Mouse (Mus musculus) right cerebral cortex, adult 18-20 months (tissue): ENCODE data around the gene Mapk8ip3.

ENCODE experiments used
- DNase-seq: peaks from one replicate; pipeline ENCODE4 v3.0.0; 2022; ENCODE audit warnings: mixed read lengths

The Mapk8ip3 gene

DNA sequence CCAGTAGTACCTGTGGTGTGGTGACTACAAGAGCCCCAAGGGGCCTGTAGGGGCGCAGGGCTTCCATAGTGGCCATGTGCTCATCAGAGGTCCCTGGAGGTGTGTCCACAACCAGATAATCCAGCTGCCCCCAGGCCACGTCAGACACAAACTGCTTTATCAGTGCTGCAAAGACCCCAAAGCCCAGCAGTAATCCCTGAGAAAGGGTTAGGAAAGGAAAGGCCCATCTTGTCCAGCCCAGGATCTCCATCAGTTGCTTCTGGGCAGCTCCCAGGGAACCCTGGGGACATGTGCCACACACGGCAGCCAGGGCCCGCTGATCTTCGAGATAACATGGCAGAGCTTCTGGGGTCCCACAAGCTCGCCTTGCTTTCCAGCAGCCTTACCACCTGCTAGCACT lies 52.4 kb downstream of the Mapk8ip3 start:
- DNase-seq, result no peak

GRCm38 (mm10) chr17:24881738-24882440 lies 54.9 kb downstream of the Mapk8ip3 start:
- DNase-seq, result no peak

GRCm38 (mm10) chr17:24878531-24878930 lies 58.2 kb downstream of the Mapk8ip3 start:
- no peak for DNase-seq

DNA sequence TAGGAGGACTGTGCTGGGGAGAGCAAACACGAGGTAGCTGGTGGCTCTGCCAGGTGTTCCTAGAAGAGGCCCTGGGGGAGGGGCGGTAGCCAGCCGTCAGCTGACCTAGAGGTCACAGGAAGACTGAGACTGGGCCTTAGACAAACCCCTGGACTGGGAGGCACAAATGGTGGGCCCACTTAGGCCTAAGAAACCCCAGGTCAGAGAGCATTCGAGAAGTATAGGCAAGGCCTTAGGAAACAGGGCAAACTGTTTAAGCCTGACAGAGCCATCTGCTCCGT lies 58.7 kb downstream of the Mapk8ip3 start:
- no peak for DNase-seq

GRCm38 (mm10) chr17:24877336-24878116 lies 59.3 kb downstream of the Mapk8ip3 start:
- DNase-seq, result no peak

- DNase-seq, result no peak
Measured at GRCm38 (mm10) chr17:24874989-24875388, 61.8 kb downstream of the Mapk8ip3 start.

- no peak for DNase-seq
Measured at GRCm38 (mm10) chr17:24874405-24874745, 62.4 kb downstream of the Mapk8ip3 start.

GRCm38 (mm10) chr17:24873695-24874404 lies 62.9 kb downstream of the Mapk8ip3 start:
- DNase-seq, result no peak

GRCm38 (mm10) chr17:24867914-24868313 lies 68.9 kb downstream of the Mapk8ip3 start:
- DNase-seq, result peak; percentile 42

DNA sequence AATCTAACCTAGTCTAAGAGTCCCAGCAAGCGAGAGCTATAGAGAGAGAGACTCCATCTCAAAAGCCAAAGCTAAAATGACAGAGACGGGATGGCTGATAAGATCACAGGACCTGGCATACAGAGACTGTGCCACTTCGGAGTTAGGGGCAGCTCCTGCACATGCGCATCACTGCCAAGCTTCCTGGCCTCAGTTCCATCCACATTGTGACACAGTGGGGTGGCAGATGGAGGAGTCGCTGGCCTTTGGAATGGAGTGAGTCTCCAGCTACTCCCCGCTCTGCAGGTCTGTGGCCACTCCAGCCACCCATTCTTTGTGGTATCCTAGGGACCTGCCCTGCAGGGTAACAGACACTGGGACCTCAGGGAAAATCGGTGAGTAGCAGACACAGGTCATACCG lies 71.0 kb downstream of the Mapk8ip3 start, which contains the start of gene Igfals:
Gene Igfals (plus strand): TSS at position 222 of the 400 bp plus-strand sequence.
- DNase-seq, result no peak

- DNase-seq, result no peak
Measured at GRCm38 (mm10) chr17:24861785-24862184, 75.0 kb downstream of the Mapk8ip3 start.

DNA sequence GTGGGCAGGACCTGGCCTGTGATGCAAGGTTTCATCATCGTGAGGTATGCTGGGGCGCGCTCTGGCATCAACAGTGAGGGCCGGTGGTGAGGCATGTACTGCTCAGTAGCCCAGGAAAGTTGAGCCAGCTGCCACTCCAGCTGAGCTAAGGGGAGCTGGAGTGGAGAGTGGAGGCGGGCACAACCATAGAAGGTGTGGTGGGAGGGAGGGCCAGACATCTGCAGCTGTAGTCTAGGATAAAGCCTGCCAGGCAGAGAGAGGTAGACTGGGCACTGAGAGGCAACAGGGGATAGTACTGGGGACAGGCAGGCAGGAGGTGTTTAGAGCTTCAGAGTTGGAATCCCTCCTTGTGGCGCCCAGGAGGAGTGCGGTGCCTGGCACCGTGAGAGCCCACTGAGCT lies 76.7 kb downstream of the Mapk8ip3 start:
- no peak for DNase-seq

DNA sequence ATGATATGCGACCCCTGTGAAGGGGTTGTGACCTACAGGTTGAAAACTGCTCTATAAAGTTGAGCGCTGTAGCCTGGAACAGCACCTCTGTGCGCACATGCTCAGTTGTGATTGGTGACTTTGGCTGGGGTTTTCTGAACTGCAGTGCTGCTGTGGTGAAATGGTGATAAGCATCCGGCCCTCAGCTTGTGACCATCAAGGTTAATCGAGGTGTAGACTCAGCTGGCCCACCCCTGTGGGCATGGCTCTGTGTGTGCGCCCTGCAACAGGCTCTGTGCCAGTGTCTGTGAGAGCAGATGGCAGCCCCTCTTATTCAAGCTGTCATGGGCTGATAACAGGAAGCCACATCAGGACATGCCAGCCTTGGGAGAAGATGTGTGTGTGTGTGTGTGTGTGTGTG lies 77.8 kb downstream of the Mapk8ip3 start:
- DNase-seq, result no peak

GRCm38 (mm10) chr17:24857831-24858470 lies 78.8 kb downstream of the Mapk8ip3 start:
- DNase-seq, result no peak

- no peak for DNase-seq
Measured at GRCm38 (mm10) chr17:24856589-24856988, 80.2 kb downstream of the Mapk8ip3 start.

GRCm38 (mm10) chr17:24855838-24856464 lies 80.8 kb downstream of the Mapk8ip3 start:
- no peak for DNase-seq

DNA sequence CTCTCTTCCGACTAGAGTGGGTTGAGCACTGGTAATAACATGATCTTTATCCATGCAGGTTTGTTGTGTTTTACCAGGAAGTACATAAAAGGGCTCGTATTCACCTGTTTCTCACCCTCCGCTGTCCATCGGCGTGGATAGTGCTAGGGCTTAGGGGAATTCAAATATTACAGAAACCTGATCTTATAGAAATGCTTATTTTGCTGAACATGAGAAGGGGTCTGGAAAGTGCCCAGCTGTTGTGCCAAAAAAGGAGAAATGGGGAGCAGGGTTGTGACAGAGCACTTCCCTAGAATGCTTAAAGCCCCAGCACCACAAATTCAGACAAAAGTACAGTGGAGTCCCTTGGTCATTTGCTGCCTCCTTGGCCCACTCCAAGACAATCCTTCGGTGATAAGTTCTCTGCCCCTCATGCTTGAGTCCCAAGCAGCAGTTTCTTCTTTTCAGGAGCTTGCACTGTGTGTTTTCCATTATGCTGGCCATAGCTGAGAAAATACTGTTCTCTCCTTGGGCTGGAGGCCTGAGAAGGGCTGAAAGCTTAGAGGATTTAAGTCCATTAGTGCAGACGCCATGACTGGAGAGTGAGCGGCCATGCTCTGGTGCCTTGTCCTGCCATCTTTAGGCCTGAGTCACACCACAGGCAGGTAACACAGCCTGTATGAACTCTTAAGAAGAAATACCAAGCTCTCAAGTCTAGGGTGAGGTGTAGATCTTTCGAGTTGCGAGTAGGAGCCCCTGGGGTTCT lies 85.2 kb downstream of the Mapk8ip3 start:
- no peak for DNase-seq

- DNase-seq, result no peak
Measured at GRCm38 (mm10) chr17:24850773-24851127, 86.0 kb downstream of the Mapk8ip3 start.

GRCm38 (mm10) chr17:24850065-24850772 lies 86.6 kb downstream of the Mapk8ip3 start, which contains the start of gene Fahd1:
Gene Fahd1 (minus strand): TSS chr17:24850364.
- peak; percentile 98 for DNase-seq

- no peak for DNase-seq
Measured at GRCm38 (mm10) chr17:24849733-24850064, 87.1 kb downstream of the Mapk8ip3 start.

GRCm38 (mm10) chr17:24848600-24849031 lies 88.2 kb downstream of the Mapk8ip3 start:
- DNase-seq, result no peak

DNA sequence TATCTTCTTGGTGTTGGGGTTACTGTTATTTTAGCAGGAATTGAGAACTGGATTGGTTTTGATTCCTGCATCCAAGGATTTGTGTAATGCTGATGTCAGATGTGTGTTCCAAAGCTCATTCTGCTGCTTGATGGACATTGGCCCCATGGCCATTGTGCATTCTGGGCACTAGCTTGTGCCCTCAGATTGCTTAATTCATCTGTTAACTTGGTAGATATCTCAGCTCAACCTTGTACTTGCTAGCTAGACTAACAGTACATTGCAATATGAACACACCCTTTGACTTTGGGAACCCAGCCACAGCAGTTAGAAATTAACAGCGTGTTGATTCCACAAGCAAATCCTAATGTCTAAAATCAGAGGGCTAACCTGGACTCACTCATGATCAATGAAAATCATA lies 89.4 kb downstream of the Mapk8ip3 start:
- DNase-seq, result no peak
